Comparison of ENCODE assay signal across 10 mouse cellular contexts in the genomic region with DNA sequence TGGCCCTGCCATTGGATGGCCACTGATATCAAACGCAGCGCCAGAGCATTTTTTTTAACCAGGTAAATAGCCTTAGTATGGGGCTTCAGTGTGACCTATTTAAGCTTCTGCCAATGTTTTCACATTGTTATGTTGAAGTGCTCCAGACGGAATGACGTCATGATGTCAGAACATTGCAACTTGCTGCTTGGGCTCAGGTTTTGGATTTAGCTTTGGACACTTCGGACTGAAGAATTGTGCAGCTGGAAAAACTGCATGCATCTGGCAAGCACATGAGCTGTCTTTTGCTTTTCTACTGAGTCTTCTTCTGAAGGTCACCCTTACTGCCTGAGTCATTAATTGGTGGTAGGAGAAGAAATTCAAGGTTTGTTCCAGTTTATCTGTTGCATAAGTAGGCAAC. TPM values are rescaled to one million over a fixed set of nuclear protein-coding genes. Genes with fewer than 3 reads are reported as not detected.
DNase-seq lines count a peak whose midpoint lies in the region; ATAC-seq lines count a peak whose summit lies in the region.
"Had no signal": no experiment of that assay in that cellular context is flagged by ENCODE, and none has a peak within 500 bp of the region (broad histone marks: within the 10 kb centered on the region; RNA-seq: fewer than 3 reads in every experiment).

No protein-coding gene starts in this region.

- 0 out of 2 replicates have a peak overlapping the region, but pooled peaks have one; percentile 0 for H3K4me2 ChIP-seq in heart, embryonic 14.5 days (ENCODE audit: low read length)
- no peak overlapping the region for H3K4me2 ChIP-seq in heart, embryonic 12.5 days
- peak overlapping the region; percentile 64 for H3K4me2 ChIP-seq in forebrain, embryonic 12.5 days
- H3K4me2 ChIP-seq in midbrain, embryonic 11.5 days = peak overlapping the region; percentile 33

- H3K4me1 ChIP-seq in heart, embryonic 14.5 days (ENCODE audit: control insufficient read depth in 2 of 2, insufficient read depth in 2 of 2, low read length in 2 of 2) = peaks cover 5 to 28% of the 10 kb centered on the region in 2 experiments
- H3K4me1 ChIP-seq in heart, embryonic 12.5 days (replicated peaks) = peaks cover 38% of the 10 kb centered on the region
- H3K4me1 ChIP-seq in forebrain, embryonic 12.5 days = peaks cover 43% of the 10 kb centered on the region
- peaks cover 18% of the 10 kb centered on the region; the same call in 1 of the 2 replicates for H3K4me1 ChIP-seq in midbrain, embryonic 11.5 days (ENCODE audit: control insufficient read depth, insufficient read depth, low read length)

- H3K9me3 ChIP-seq in heart, embryonic 14.5 days (ENCODE audit: control insufficient read depth, low read length) = no peaks in the 10 kb centered on the region
- no peaks in the 10 kb centered on the region for H3K9me3 ChIP-seq in heart, embryonic 12.5 days (replicated peaks)
- H3K9me3 ChIP-seq in forebrain, embryonic 12.5 days = no peaks in the 10 kb centered on the region
- no peaks in the 10 kb centered on the region for H3K9me3 ChIP-seq in midbrain, embryonic 11.5 days (ENCODE audit: control insufficient read depth, low read length)

- H3K36me3 ChIP-seq in heart, embryonic 14.5 days (ENCODE audit: control insufficient read depth, insufficient read depth, low read length) = peaks cover 24% of the 10 kb centered on the region
- peaks cover 28% of the 10 kb centered on the region for H3K36me3 ChIP-seq in heart, embryonic 12.5 days
- peaks cover 35% of the 10 kb centered on the region for H3K36me3 ChIP-seq in forebrain, embryonic 12.5 days (replicated peaks)
- peaks cover 5% of the 10 kb centered on the region; the same call in 1 of the 2 replicates for H3K36me3 ChIP-seq in midbrain, embryonic 11.5 days (ENCODE audit: control insufficient read depth, insufficient read depth, low read length)

- H3K27ac ChIP-seq in heart, embryonic 14.5 days (replicated peaks in 1 of 2; ENCODE audit: control insufficient read depth in 1 of 2, insufficient read depth in 1 of 2, low read depth in 2 of 2, low read length in 2 of 2) = no peak overlapping the region
- no peak overlapping the region for H3K27ac ChIP-seq in heart, embryonic 12.5 days (ENCODE audit: poor library complexity, severe bottlenecking)
- H3K27ac ChIP-seq in forebrain, embryonic 12.5 days = no peak overlapping the region
- H3K27ac ChIP-seq in midbrain, embryonic 11.5 days (ENCODE audit: low read depth, low read length) = no peak overlapping the region

- DNase-seq in brain, adult 2 months (ENCODE audit: low read depth, low spot score) = peak; percentile 65
- DNase-seq in midbrain, embryonic 11.5 days (ENCODE audit: low spot score, missing footprints) = peak; percentile 37
- DNase-seq in urinary bladder, postnatal 4 days (ENCODE audit: low spot score in 2 of 2) = no peak
- no peak for DNase-seq in MN1 (ENCODE audit: low spot score)

- ATAC-seq in heart, embryonic 14.5 days (ENCODE audit: insufficient number of reproducible peaks, insufficient read depth, low FRiP score, low read depth) = no peak
- no peak for ATAC-seq in heart, embryonic 12.5 days (ENCODE audit: insufficient number of reproducible peaks, low FRiP score)
- no peak for ATAC-seq in forebrain, embryonic 12.5 days (ENCODE audit: low FRiP score)
- ATAC-seq in midbrain, embryonic 11.5 days (ENCODE audit: low FRiP score) = no peak
- ATAC-seq in granulocyte monocyte progenitor cell, adult 5-6 weeks (replicated peaks; ENCODE audit: poor library complexity, severe bottlenecking) = no peak
- ATAC-seq: Patski had no signal

- H3K4me3 ChIP-seq in heart, embryonic 14.5 days (ENCODE audit: control insufficient read depth in 1 of 2, insufficient read depth in 1 of 2, low read depth in 1 of 2, low read length in 2 of 2) = no peak overlapping the region
- H3K4me3 ChIP-seq in heart, embryonic 12.5 days = no peak overlapping the region
- H3K4me3 ChIP-seq in forebrain, embryonic 12.5 days (replicated peaks) = 0 out of 2 replicates have a peak overlapping the region, but pooled peaks have one; percentile 8
- peak overlapping the region; percentile 17; the same call in 1 of the 2 replicates for H3K4me3 ChIP-seq in midbrain, embryonic 11.5 days (ENCODE audit: low read depth, low read length)
- H3K4me3 ChIP-seq: heart, adult 2 months had no signal

- no peak overlapping the region for H3K9ac ChIP-seq in heart, embryonic 14.5 days (ENCODE audit: low read length)
- H3K9ac ChIP-seq in heart, embryonic 12.5 days = no peak overlapping the region
- H3K9ac ChIP-seq in forebrain, embryonic 12.5 days = no peak overlapping the region
- no peak overlapping the region for H3K9ac ChIP-seq in midbrain, embryonic 11.5 days (ENCODE audit: low read length)

- H3K27me3 ChIP-seq in heart, embryonic 14.5 days (ENCODE audit: control insufficient read depth, insufficient read depth, low read length) = no peaks in the 10 kb centered on the region
- H3K27me3 ChIP-seq in heart, embryonic 12.5 days (replicated peaks) = no peaks in the 10 kb centered on the region
- no peaks in the 10 kb centered on the region for H3K27me3 ChIP-seq in forebrain, embryonic 12.5 days
- H3K27me3 ChIP-seq in midbrain, embryonic 11.5 days (ENCODE audit: control insufficient read depth, insufficient read depth, low read length) = no peaks in the 10 kb centered on the region
- H3K27me3 ChIP-seq: Patski had no signal

- WGBS in heart, embryonic 14.5 days = 62% methylated on average over 5 of the region's 5 CpGs
- WGBS in heart, embryonic 12.5 days = 83% methylated on average over 5 of the region's 5 CpGs
- WGBS in forebrain, embryonic 12.5 days = 89% methylated on average over 5 of the region's 5 CpGs
- 96% methylated on average over 5 of the region's 5 CpGs for WGBS in midbrain, embryonic 11.5 days

RNA-seq across cellular contexts. Expression of a gene that starts 3.3 kb away (rescaled TPM):
- polyA plus RNA-seq in heart, embryonic 14.5 days (2014; fragmentation: Nextera tagmentation; extraction: Ambion mirVana) = 13.3 and 14.0 TPM in 2 replicates
- polyA plus RNA-seq in heart, embryonic 12.5 days (2016; fragmentation: Nextera tagmentation; extraction: Ambion mirVana) = 15.4 and 15.9 TPM in 2 replicates
- polyA plus RNA-seq in forebrain, embryonic 12.5 days (2016; fragmentation: Nextera tagmentation; extraction: Ambion mirVana) = 29.0 and 31.6 TPM in 2 replicates
- polyA plus RNA-seq in midbrain, embryonic 11.5 days (2014; fragmentation: Nextera tagmentation; extraction: Ambion mirVana) = 38.6 and 46.5 TPM in 2 replicates
- total RNA-seq in granulocyte monocyte progenitor cell, adult 5-6 weeks (2014; fragmentation: Nextera tagmentation) = 20.9 and 30.2 TPM in 2 replicates
- 7.9 and 8.2 TPM in 2 replicates for total RNA-seq in granulocyte monocyte progenitor cell, adult 5-6 weeks (2017)

Comparison
In these comparisons a context has a peak if more than half of its experiments do, and no peak if none do; other contexts are left out.
1. H3K4me3 ChIP-seq: peak in forebrain, embryonic 12.5 days (single experiment) and midbrain, embryonic 11.5 days (single experiment); none in heart, embryonic 14.5 days (0 of 2) and heart, embryonic 12.5 days (single experiment).
2. DNase-seq: peak in brain, adult 2 months (single experiment) and midbrain, embryonic 11.5 days (single experiment); none in urinary bladder, postnatal 4 days (0 of 2) and MN1 (single experiment).